Mouse (Mus musculus) urinary bladder, postnatal 36 days (tissue): Measurements from ENCODE around the gene Rcc1.

Experiments used
- DNase-seq, 2 experiments: peaks; one replicate each; pipeline ENCODE4 v3.0.0; 2022; ENCODE audit warnings: low spot score in 2 of 2, mixed read lengths in 1 of 2

The Rcc1 gene

GRCm38 (mm10) chr4:132353481-132353885 is at the start of gene Rcc1:
Gene Rcc1, minus strand, starts transcription at chr4:132353605.
- peak; percentile 88 to 92 for DNase-seq

DNA sequence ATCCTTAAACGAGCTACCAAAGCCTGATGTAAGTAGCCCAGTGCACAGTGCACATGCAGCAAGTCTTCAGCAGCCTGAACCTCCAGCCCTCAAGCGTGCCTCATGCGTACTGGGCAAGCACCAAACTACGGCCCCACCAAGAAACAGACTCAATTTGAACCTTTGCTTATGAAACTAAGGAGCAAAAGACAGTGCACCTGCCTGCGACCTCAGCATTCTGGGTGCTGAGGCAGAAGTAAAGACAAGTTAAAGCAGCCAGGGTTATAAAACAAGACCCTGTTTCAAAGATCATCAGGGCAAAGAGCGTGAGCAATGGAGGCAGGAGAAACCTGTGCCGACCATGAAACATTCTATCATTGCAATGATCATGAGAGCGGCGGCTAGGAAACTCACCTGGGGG is 47.6 kb upstream of the Rcc1 start:
- DNase-seq = no peak

- no peak for DNase-seq
Observed at GRCm38 (mm10) chr4:132398863-132399262, 45.5 kb upstream of the Rcc1 start.

DNA sequence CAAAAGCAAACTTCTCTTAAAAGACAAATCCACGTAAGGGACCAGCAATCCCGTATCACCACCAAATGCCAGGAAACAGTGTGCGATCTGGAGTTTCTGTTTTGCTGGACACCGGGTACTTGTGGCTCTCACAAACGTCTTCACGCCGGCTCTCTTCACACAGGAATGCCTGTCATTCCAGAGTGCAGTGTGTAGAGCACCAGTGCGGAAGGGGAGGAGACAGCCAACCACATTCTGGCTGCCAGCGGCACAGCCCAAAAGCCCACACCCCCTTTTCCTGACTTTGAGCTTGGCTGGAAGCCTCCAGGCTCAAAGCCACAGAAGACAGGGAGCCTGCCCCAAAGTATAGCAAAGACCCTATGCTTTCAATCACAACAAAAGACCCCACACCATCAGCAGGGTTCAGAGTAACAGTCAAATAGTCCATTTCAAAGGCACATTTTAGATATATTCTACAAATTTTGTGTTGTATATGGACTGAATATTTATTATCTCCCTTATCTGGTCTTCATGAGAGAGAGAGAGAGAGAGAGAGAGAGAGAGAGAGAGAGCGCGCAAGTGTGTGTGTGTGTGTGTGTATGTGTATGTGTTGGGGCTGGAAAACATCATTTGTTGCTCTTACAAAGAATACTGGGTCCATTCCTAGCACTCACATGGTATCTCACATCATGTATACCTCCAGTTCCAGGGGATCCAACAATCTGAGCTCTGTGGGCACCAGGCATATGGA is 44.8 kb upstream of the Rcc1 start:
- DNase-seq = peak; percentile 39 to 72

GRCm38 (mm10) chr4:132397120-132397519 is 43.7 kb upstream of the Rcc1 start:
- no peak for DNase-seq

DNA sequence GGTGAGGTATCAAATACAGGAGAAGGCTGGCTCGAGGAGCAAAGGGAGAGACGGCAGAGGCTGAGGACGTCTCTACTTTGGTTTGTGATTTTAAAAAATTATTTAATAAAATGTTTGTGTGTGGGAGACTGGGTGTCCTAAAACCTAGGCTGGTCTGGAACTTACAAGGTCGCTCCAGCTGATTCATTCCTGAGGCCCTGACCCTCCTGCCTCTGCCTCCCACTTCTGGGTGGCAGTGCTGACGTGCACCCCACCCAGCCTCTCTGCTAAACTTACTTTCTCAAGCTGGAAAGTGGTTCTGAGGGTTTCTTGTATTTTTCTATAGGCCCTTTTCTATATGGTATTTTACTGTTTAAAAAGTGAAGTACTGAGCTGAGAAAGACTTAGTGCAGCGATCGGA is 42.8 kb upstream of the Rcc1 start:
- DNase-seq = no peak

DNA sequence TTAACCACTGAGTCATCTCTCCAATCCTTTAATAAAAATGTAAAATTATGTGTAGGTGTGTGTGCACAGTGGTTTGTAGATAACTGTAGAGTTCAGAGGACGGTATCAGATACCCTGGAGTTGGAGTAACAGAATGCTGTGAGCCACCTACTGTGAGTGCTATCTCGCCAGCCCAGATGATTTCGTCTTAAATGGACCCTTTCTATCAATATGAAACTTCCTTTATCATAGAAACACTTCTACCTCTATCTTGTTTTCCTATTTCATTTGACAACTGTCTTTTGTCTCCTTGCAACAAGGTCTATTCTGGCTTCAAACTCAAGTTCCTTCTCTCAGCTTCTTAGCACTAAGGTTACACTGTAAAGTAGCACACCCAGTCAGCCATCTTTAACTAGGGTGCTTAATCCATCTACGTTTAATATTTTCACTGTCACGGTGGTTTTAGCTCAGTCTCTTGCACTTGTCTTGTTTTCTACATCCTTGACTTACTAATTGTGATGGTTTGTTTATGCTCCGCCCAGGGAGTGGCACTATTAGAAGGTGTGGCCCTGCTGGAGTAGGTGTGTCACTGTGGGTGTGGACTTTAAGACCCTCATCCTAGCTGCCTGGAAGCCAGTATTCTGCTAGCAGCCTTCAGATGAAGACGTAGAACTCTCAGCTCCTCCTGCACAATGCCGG is 37.8 kb upstream of the Rcc1 start:
- no peak for DNase-seq

DNA sequence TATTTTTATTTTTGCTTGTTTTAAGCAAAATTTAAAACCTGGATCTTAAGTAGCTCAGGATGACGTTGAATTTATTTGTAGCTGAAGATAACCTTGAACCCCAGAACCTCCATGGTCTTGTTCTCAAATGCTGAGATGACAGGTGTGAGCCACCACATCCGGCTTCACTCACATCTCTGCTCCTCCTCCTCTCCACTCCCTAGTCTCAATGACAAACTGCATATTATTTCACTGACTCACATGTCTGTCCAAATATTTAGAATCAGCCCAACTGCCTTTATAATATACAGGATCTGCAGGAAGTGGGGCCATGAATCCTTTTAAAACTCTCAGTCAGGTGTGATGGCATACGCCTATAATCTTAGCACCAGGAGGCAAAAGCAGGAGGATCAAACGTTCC is 35.9 kb upstream of the Rcc1 start:
- DNase-seq = no peak

DNA sequence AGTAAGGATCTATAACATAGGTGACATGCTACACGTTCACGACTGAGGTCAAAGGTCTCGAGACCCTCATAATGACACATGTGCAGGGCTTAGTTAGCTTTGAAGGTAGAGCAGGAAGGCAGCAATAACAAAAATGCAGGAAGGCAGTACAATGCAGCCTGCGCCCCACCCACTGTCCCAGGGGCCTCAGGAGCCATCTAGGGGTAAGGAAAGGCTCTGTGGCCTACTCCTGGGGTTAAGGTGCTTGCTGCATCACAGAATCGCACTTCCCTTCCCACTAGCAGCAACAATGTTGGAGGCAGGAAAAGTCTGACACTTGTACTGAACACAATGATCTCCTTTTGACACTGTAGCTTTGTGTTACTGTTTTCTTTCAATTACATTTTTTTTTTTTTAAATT is 34.2 kb upstream of the Rcc1 start:
- no peak for DNase-seq

DNA sequence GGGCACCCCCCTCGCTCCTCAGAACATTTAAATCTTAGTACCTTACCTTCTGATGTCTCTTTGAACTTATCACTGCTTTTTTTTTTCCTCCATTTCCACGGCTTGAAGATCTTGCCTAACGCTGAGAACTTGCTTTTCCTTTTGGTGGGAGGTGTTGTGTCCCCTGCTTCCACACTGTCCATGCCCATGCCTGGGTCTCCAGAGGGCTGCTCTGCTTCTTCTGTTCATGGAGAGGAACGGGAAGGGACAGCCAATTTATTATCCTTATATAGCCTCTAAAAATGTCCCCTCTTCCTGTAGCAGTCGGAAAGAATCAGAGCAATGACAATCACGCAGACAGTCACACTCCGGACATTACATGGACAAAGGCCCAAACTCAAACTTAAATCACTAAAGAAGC is 33.4 kb upstream of the Rcc1 start:
- DNase-seq = no peak

DNA sequence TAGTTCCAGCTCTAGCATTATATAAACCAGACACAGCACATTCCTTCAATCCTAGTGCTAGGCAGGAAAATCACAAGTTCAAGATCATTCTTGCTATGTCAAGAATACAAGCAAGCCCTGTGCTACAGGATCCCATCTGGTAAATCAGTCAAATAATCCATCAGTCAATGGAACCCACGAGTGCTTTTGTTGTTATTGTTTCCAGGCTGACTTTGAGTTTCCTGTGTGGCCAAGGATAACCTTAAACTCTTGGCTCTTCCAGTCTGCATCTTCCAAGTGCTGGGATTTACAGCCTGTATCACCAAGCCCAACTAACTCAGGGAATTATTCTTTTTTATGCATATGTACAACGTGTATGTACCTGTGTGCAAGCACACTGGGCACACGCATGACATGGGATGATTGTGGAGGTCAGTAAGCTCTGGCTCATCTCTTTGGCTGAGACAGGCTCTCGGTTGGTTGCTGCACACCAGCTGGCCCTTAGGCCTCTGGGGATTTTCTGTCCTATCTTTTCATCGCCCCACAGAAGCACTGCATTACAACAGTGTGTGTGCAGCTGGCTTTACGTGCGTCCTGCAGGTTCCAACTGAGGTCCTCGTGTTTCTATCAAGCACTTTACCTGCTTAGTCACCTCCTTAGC is 32.5 kb upstream of the Rcc1 start:
- DNase-seq = no peak

GRCm38 (mm10) chr4:132383455-132383854 is 30.1 kb upstream of the Rcc1 start:
- no peak for DNase-seq

GRCm38 (mm10) chr4:132382296-132382695 is 28.9 kb upstream of the Rcc1 start:
- DNase-seq = no peak

- DNase-seq = no peak
Observed at GRCm38 (mm10) chr4:132380965-132381616, 27.7 kb upstream of the Rcc1 start.

DNA sequence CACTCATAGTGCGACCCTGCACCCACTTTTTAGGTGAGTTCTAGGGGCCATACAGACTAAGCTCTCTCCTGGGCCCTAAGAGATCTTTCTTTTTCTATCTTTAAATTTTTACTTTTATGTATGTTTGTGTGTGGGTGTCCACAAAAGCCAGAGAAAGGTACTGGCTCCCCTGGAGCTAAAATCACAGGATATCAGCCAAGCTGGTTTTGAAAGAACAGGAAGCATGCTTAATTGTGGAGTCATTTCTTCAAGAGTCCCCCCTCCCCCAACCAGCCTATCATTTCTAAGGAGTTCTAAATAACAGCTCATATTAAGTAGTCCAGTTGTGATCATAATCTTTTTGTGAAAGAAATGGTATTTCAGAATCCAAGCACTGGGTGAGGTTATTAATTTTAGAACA is 20.4 kb upstream of the Rcc1 start:
- DNase-seq = no peak

DNA sequence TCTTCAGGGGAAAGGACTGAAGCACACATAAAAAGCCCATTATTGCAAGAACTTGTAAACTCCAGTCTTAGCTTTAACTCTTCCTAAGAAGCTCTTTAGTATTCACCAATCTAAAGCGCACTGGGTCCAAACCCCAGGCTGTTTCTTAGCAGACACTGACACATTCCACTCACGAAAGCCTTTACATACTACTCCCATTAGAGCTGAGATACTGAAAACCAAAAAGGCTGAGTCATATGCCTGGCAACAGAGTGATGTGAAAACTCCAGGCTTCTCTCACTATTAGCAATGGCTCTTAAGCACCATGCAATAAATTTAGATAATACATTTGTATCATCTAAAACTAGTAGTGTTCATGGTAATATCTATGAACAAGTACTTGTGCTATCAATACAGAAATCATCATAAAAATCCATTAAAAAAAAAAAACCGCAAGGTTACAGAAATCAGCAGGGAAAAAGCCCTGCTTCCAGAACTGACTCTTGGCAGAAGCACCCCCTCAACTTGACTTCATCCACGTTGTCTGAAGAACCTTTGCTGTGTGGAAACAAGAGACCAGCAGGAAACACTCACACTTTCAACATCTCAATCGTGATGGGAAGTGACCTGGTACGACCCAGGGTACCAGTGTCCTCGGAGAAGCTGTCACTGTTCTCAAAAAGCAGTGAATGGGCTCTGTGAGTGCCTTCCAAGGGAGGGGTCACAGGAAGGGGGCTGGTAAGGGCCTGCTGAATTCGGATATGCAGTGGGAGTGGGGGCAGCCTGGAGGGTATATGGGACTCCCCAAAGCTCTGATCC is 16.7 kb upstream of the Rcc1 start:
- DNase-seq = no peak

DNA sequence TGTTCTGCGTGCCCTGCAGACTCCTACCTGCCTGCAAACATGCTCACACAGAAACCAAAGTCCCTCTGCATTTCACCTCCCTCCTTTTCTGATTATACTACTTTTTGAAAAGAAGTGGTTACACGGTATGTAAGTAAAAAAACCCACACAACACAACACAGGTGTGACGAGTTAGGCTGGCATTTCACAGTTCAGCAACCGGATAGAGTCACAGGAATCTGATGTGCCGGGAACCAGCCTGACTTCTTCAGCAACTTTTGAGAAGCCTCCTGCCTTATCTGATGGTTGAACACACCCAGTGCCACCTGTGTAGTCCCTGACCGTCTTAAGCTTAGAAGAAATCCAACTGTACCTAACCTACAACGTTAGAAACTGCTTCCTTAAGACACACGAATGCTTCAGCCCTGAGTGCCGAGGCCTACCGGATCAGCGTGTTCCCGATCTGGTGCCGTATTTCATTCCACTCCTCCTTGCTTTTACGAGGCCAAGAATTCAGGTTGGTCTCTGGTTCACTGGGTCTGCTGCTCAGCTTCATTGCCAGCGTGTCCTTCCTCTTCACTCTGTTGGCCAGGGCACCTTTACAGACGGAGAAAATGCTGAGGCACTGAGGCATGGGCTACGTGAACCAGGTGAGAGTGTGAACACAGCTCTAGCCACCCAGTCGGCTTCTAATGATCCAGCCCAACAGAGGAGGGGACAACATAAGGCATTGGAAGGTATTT is 14.2 kb upstream of the Rcc1 start:
- DNase-seq = peak in 1 of 2 experiments; percentile 2

GRCm38 (mm10) chr4:132365450-132366060 is 12.2 kb upstream of the Rcc1 start:
- no peak for DNase-seq

- DNase-seq = no peak
Observed at GRCm38 (mm10) chr4:132363487-132363886, 10.1 kb upstream of the Rcc1 start.

GRCm38 (mm10) chr4:132359510-132359909 is 6.1 kb upstream of the Rcc1 start:
- no peak for DNase-seq

DNA sequence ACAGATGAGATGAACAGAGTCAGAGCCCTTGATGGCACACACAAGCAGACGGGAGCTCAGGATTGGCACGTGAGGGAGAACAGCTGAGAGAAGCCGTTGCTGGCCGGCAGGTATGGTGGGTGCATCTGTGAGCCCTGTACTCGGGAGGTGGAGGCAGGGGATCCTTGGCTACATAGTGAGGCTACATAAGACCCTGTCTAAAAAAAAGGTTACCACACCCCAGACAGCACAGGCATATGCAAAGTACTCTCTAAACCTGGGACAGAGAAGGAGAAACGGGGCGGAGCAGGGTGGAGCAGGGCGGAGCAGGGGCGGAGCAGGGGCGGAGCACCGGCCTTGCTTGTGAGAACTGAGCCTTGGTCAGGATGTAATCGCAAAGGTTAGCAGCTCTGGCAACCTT is 2.8 kb upstream of the Rcc1 start:
- peak in 1 of 2 experiments; percentile 35 for DNase-seq
